Mouse (Mus musculus): ENCODE data around the gene Epha8. TPM values are rescaled to one million over a fixed set of nuclear protein-coding genes. Genes with fewer than 3 reads are reported as not detected.

Gene Epha8
- polyA plus RNA-seq, 1 experiment, result not detected

- TF ChIP-seq CEBPB (IDR thresholded peaks at IDR 0.05; ENCODE audit: insufficient read depth, poor library complexity, severe bottlenecking) (no peak), USF1 (IDR thresholded peaks at IDR 0.05; ENCODE audit: low read depth) (no peak), MYOG (IDR thresholded peaks at IDR 0.05; ENCODE audit: control insufficient read depth in 1 of 3, insufficient read depth in 1 of 3, insufficient read length in 2 of 3, low read depth in 2 of 3) (no peak), TCF3 (IDR thresholded peaks at IDR 0.05; ENCODE audit: insufficient read length, low read depth) (no peak), POLR2AphosphoS2 (IDR thresholded peaks at IDR 0.05; ENCODE audit: insufficient read length, low read depth) (no peak), POLR2A (IDR thresholded peaks at IDR 0.05; ENCODE audit: insufficient read length, low read depth) (no peak), MAX (IDR thresholded peaks at IDR 0.05; ENCODE audit: low read depth) (no peak), MYOD1 (IDR thresholded peaks at IDR 0.05; ENCODE audit: control insufficient read depth in 1 of 3, insufficient read length in 2 of 3, low read depth in 2 of 3) (no peak), TCF12 (IDR thresholded peaks at IDR 0.05; ENCODE audit: insufficient read depth, poor library complexity, severe bottlenecking) (no peak), E2F4 (IDR thresholded peaks at IDR 0.05; ENCODE audit: insufficient read depth) (no peak), REST (IDR thresholded peaks at IDR 0.05; ENCODE audit: insufficient read depth, insufficient read length) (no peak), SRF (IDR thresholded peaks at IDR 0.05; ENCODE audit: control insufficient read depth, insufficient read length, low read depth) (no peak)
- Histone ChIP-seq H3K27me3 (ENCODE audit: control insufficient read depth, insufficient read depth, insufficient read length) (peaks cover 72% of the 10 kb centered on the region), H3K4me3 (no peak overlapping the region)
Measured at GRCm38 (mm10) chr4:136889981-136890380, 66.6 kb downstream of the Epha8 start.

GRCm38 (mm10) chr4:136887714-136888113 lies 68.9 kb downstream of the Epha8 start:
- H3K36me3 ChIP-seq (ENCODE audit: control insufficient read depth, insufficient read depth), result no peaks in the 10 kb centered on the region
- no peaks in the 10 kb centered on the region for H3K79me2 ChIP-seq (ENCODE audit: control insufficient read depth, insufficient read depth)
- no peak overlapping the region for H3ac ChIP-seq (ENCODE audit: control insufficient read depth, insufficient read length)
- TF ChIP-seq TCF12 (IDR thresholded peaks at IDR 0.05; ENCODE audit: insufficient read depth, poor library complexity, severe bottlenecking) (no peak), POLR2AphosphoS2 (IDR thresholded peaks at IDR 0.05; ENCODE audit: insufficient read length, low read depth) (no peak), USF1 (IDR thresholded peaks at IDR 0.05; ENCODE audit: low read depth) (no peak), MAX (IDR thresholded peaks at IDR 0.05; ENCODE audit: low read depth) (no peak), REST (IDR thresholded peaks at IDR 0.05; ENCODE audit: insufficient read depth, insufficient read length) (no peak), SRF (IDR thresholded peaks at IDR 0.05; ENCODE audit: control insufficient read depth, insufficient read length, low read depth) (no peak), CEBPB (IDR thresholded peaks at IDR 0.05; ENCODE audit: insufficient read depth, poor library complexity, severe bottlenecking) (no peak), MYOG (IDR thresholded peaks at IDR 0.05; ENCODE audit: control insufficient read depth in 1 of 3, insufficient read depth in 1 of 3, insufficient read length in 2 of 3, low read depth in 2 of 3) (no peak), MYOD1 (IDR thresholded peaks at IDR 0.05; ENCODE audit: control insufficient read depth in 1 of 3, insufficient read length in 2 of 3, low read depth in 2 of 3) (no peak), TCF3 (IDR thresholded peaks at IDR 0.05; ENCODE audit: insufficient read length, low read depth) (no peak), E2F4 (IDR thresholded peaks at IDR 0.05; ENCODE audit: insufficient read depth) (no peak), POLR2A (IDR thresholded peaks at IDR 0.05; ENCODE audit: insufficient read length, low read depth) (no peak)
- H3K27me3 ChIP-seq (ENCODE audit: control insufficient read depth, insufficient read depth, insufficient read length), result peaks cover 71% of the 10 kb centered on the region
- H3K4me3 ChIP-seq, result no peak overlapping the region
- no peak overlapping the region for H3K4me2 ChIP-seq (ENCODE audit: low read depth)

More at GRCm38 (mm10) chr4:136889981-136890380, 66.6 kb downstream of the Epha8 start:
- H3K4me2 ChIP-seq (ENCODE audit: low read depth), result no peak overlapping the region
- H3K79me2 ChIP-seq (ENCODE audit: control insufficient read depth, insufficient read depth), result no peaks in the 10 kb centered on the region
- H3K36me3 ChIP-seq (ENCODE audit: control insufficient read depth, insufficient read depth), result no peaks in the 10 kb centered on the region
- H3ac ChIP-seq (ENCODE audit: control insufficient read depth, insufficient read length), result no peak overlapping the region

GRCm38 (mm10) chr4:136886101-136886500 lies 70.5 kb downstream of the Epha8 start, which contains the start of gene C1qb:
C1qb (minus strand) TSS chr4:136886187.
- H3K4me3 ChIP-seq, result no peak within 1 kb of the TSS
- no peak for TF ChIP-seq MYOG (IDR thresholded peaks at IDR 0.05; ENCODE audit: control insufficient read depth in 1 of 3, insufficient read depth in 1 of 3, insufficient read length in 2 of 3, low read depth in 2 of 3)
- no peak for TF ChIP-seq CEBPB (IDR thresholded peaks at IDR 0.05; ENCODE audit: insufficient read depth, poor library complexity, severe bottlenecking)
- TF ChIP-seq POLR2AphosphoS2 (IDR thresholded peaks at IDR 0.05; ENCODE audit: insufficient read length, low read depth), result no peak
- TF ChIP-seq MYOD1 (IDR thresholded peaks at IDR 0.05; ENCODE audit: control insufficient read depth in 1 of 3, insufficient read length in 2 of 3, low read depth in 2 of 3), result no peak
- no peak for TF ChIP-seq E2F4 (IDR thresholded peaks at IDR 0.05; ENCODE audit: insufficient read depth)
- no peak for TF ChIP-seq MAX (IDR thresholded peaks at IDR 0.05; ENCODE audit: low read depth)
- no peak for TF ChIP-seq TCF3 (IDR thresholded peaks at IDR 0.05; ENCODE audit: insufficient read length, low read depth)
- no peak for TF ChIP-seq USF1 (IDR thresholded peaks at IDR 0.05; ENCODE audit: low read depth)
- no peak for TF ChIP-seq REST (IDR thresholded peaks at IDR 0.05; ENCODE audit: insufficient read depth, insufficient read length)
- no peak for TF ChIP-seq SRF (IDR thresholded peaks at IDR 0.05; ENCODE audit: control insufficient read depth, insufficient read length, low read depth)
- no peak for TF ChIP-seq TCF12 (IDR thresholded peaks at IDR 0.05; ENCODE audit: insufficient read depth, poor library complexity, severe bottlenecking)
- H3K36me3 ChIP-seq (ENCODE audit: control insufficient read depth, insufficient read depth), result no peaks in the 10 kb centered on the region
- no peak within 1 kb of the TSS for H3K4me2 ChIP-seq (ENCODE audit: low read depth)
- no peak within 1 kb of the TSS for H3ac ChIP-seq (ENCODE audit: control insufficient read depth, insufficient read length)
- no peaks in the 10 kb centered on the region for H3K79me2 ChIP-seq (ENCODE audit: control insufficient read depth, insufficient read depth)
- H3K27me3 ChIP-seq (ENCODE audit: control insufficient read depth, insufficient read depth, insufficient read length), result peaks cover 65% of the 10 kb centered on the region

Other genes starting within 250 kb of the Epha8 start
- gene Ephb2, start 120.8 kb downstream of the Epha8 start, polyA plus RNA-seq (2012; fragmentation: generic; extraction: Trizol), result 21.7 TPM
- not detected for gene C1qb, start 70.6 kb downstream of the Epha8 start, polyA plus RNA-seq (2012; fragmentation: generic; extraction: Trizol)
- not detected for gene C1qc, start 63.8 kb downstream of the Epha8 start, polyA plus RNA-seq (2012; fragmentation: generic; extraction: Trizol)
- gene C1qa, start 58.0 kb downstream of the Epha8 start, polyA plus RNA-seq (2012; fragmentation: generic; extraction: Trizol), result not detected
- gene Zbtb40, start 92.0 kb upstream of the Epha8 start, polyA plus RNA-seq (2012; fragmentation: generic; extraction: Trizol), result 7.4 TPM